Mouse (Mus musculus) induced T-regulatory cell, adult 2 months (primary cell): Measurements from ENCODE around the gene Lsm10.
"Not testable (repeated sequence)": the region's sequence is repeated elsewhere in the genome, so short reads cannot be mapped to it uniquely, and the experiment has no call there.

Source experiments
- DNase-seq: peaks from one replicate; pipeline ENCODE4 v3.0.0-alpha.2; 2012; ENCODE audit warnings: low read depth

The Lsm10 gene

GRCm38 (mm10) chr4:126095622-126096430, 597 bp upstream of the Lsm10 start:
- DNase-seq, result not testable (repeated sequence)

DNA sequence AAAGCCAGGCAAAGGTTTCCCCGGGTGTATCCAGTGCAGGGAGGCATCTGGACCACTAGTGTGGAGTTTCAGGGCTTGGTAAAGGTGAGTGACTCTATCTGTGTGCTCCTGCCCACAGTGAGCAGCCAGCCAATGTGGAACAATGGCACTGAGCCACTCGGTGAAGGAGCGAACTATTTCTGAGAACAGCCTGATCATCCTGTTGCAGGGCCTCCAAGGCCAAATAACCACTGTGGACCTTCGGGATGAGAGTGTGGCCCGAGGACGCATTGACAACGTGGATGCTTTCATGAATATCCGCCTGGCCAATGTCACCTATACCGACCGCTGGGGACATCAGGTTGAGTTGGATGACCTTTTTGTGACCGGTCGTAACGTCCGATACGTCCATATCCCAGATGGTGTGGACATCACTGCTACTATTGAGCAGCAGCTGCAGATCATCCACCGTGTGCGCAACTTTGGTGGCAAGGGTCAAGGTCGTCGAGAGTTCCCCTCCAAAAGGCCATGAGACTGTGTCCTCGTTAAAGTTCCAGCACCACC, 1.4 kb downstream of the Lsm10 start:
- no peak for DNase-seq

DNA sequence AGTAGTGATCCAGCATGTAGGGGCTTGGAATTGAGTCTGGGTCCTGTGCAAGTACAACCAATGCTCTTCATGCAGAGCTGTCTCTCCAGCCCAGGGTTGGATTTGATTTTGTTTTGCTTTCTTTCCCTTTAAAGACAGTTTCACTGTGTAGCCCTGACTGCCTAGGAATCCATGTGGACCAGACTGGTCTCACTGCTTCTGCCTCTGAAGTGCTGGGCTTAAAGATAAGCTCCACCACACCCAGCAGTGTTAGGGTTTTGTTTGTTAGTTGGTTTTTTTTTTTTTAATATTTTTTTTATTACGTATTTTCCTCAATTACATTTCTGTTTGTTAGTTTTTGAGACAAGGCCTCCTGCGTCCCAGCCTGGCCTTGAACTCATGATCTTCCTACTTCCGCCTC, 2.9 kb downstream of the Lsm10 start:
- DNase-seq, result no peak

DNA sequence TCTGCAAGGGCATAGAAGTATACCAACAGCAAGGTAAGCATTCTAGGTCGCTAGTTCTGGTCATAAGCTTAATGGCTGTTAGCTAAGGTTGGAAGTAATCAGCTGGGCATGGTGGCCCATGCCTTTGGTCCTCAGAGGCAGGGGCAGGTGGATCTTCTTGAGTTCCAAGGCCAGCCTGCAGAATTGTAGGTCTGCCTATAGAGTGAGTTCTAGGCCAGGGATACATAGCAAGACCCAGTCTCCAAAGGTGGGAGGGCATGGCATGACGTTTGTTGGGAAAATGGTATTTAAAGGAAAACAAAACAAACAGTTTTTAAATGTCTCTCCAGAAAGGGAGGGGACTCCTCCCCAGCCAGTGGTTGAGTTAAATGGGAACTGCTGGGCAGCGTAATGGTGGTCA, 4.3 kb downstream of the Lsm10 start:
- DNase-seq, result no peak

DNA sequence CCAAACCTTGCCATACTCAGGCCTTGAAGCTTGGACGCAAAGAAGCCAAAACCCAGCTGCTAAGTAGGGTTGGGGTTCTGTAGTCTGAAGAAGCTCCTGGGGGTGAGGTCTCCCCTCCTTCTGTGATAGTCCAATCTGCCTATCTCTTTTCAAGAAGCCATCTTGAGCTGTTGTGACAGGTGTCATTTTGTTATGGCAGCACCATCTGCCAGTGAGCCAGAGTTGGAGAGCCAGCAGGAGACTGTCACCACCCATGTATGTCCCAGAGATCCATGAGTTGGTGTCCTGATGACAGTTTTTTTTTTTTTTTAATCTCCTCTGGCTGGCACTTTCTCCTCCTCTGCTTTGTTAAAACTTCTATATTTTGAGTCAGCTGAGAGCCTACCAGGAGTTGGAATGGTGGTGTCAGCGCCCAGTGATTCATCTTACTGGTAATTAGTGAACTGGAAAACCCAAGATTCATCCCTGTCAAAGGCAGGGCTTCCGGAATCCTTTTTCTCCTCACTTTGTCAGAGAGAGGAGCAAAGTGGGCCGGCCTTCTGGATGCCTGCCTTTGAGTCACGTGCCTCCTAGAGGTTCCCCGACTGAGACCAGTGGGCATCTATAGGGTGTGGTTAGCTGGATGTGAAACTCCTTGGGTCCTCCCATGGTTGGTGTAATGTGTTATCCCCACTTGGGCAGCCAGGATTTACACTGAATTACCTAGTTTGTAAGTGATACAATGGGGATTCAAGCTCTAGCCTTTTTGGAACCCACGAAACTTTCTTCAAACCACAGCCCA, 5.8 kb downstream of the Lsm10 start:
- peak; percentile 35 for DNase-seq

DNA sequence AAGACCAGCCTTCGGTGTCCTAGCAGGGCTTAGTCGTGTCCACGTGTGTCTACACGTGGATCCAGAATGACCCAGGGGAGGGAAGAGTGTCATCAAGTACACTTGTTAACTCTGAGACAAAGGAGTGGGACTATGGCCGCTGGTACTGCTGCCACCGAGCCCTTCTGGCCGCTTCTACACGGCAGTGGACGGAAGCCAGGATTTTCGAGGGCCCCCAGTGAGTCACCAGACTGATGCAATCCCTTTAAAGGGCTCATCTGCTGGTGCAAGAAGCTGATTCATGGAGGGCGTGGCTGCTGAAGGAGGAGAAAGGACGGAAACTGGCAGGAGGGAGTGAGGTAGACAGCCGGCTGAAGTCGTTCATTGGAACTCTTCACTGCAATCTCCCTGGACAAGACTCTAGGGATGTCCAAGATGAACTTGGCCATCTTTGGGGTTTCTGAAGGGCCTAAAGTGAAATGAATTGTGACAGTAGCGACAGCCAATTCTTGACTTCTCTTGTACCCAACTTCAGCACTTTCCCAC, 6.7 kb downstream of the Lsm10 start:
- peak; percentile 88 for DNase-seq

GRCm38 (mm10) chr4:126103590-126104068, 7.2 kb downstream of the Lsm10 start, which contains the start of gene Stk40:
Gene Stk40 (plus strand): TSS chr4:126103957.
- peak; percentile 99 for DNase-seq

GRCm38 (mm10) chr4:126104261-126105075, 8.0 kb downstream of the Lsm10 start:
- peak; percentile 59 for DNase-seq

GRCm38 (mm10) chr4:126105131-126105783, 8.8 kb downstream of the Lsm10 start:
- DNase-seq, result no peak

GRCm38 (mm10) chr4:126108061-126108740, 11.8 kb downstream of the Lsm10 start:
- no peak for DNase-seq

DNA sequence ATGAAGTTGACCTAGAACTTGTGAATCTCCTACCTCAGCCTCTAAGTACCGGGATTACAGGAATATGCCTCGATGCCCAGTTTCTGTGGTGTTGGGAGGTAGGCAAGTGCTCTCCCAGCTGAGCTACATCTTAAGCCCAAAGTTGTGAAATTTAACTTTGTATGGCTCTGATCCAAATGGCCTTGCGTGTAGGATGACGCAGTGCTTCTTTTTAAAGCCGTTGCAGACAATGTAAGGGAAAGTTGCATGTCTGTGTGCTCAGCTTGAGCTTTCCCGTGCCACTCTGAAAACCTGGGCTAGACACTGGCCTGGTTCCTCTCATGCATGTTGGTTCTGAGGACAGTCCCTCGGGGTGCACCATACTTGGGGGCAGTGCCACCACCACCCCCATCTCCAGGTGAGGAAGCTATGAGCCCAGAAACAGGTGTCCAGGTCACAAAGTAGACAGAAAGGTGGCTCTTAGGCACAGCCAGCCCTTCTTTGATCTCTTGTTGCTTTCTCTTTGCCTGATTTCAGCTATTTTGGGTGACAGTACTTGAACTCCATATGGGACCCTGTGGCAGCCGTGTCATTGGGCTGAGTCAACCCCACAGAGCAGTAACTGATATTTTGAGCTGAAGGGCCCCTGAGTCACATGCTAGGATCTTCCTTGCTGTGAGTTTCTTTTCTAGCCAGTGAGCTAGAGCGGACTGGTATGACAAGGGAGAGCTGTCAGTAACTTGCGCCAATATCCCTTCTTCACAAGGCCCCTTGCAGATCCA, 13.4 kb downstream of the Lsm10 start:
- peak; percentile 76 for DNase-seq

DNA sequence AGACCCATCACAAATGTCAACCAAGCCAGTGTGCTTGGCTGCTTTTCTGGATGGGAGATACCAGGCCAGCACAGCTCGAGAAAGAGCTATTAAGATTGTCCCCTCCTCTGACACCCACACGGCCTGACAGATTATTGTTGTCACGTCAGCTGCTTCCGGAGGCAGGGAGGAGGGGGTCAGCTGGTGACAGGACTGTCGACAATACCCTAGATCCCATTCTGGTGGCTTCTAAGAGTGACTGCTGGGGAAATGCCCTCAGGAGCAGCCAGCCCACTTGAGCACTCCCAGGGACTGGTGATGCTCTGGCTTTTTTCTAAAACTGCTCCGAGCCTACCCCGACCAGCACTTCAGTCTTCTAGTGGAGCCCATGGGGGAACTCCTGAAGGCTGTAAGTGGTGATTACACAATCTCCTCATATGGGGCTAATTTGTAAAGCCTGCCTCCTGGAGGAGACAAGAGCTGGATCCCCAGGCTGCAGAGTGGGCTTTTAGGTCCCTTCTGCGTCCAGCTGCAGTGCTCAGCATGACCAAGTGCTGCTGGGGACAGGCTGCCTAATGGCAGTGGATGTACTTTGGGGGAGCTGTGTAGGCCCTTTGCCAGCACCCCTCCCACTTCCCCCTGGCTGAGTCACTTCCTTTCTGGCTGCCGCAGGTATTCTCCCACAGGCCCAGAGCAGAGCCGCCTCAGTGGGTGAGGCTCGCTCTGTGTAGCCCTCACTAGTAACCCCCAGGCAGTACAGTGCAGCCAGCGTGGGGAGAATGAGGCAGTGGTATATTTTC, 14.1 kb downstream of the Lsm10 start:
- peak; percentile 93 for DNase-seq

DNA sequence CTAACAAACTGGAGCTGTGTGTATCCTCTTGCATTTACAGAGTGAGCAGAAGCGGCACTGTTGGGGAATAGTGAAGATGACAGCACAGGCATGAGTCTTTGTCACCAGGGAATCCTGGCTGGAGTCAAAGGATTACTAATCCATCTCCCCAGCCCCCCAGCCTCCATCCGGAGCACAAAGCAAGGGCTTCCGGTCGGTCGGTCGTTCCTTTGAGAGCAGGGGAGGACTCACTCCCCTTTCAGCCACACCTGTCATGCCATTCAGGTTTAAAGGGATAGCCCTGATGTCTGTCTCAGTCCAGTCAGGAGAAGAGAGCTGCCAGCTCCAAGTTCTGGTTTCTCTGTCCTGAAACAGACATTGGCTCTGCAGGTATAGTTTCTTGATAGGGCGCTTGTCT, 14.7 kb downstream of the Lsm10 start:
- DNase-seq, result no peak

DNA sequence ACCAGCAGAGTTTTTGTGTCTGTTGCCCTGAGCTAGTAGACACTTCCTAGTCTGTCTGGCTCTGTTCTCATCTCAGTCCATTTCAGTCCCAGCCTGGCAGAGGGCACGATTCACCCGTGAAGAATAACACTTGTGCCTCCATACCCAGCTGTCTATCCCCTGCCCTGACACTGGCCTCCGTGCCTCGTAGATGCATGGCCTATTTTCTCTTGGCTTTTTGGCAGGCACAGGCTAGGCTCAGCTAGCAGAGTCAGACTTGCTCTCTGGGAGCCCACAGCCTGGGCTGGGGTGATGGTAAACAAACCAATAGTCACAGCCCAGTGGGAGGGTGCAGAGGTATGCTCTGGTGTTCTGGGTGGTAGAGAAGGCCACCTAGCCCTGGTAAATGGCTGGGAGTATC, 16.8 kb downstream of the Lsm10 start:
- DNase-seq, result no peak

- peak; percentile 87 for DNase-seq
Observed at GRCm38 (mm10) chr4:126113943-126114342, 17.5 kb downstream of the Lsm10 start.

- DNase-seq, result no peak
Observed at GRCm38 (mm10) chr4:126115411-126115810, 19.0 kb downstream of the Lsm10 start.

- no peak for DNase-seq
Observed at GRCm38 (mm10) chr4:126115871-126116521, 19.6 kb downstream of the Lsm10 start.

GRCm38 (mm10) chr4:126117116-126117515, 20.7 kb downstream of the Lsm10 start:
- DNase-seq, result no peak
